Mouse (Mus musculus) spleen, adult 18-20 months (tissue): ENCODE results near the gene Rab11fip5.
A peak's percentile ranks its signal among the peaks of the same experiment; 100 is the strongest.

Experiments used
- DNase-seq, 2 experiments: peaks; one replicate each; pipeline ENCODE4 v3.0.0; 2022; ENCODE audit warnings: mixed read lengths in 2 of 2

The Rab11fip5 gene

DNA sequence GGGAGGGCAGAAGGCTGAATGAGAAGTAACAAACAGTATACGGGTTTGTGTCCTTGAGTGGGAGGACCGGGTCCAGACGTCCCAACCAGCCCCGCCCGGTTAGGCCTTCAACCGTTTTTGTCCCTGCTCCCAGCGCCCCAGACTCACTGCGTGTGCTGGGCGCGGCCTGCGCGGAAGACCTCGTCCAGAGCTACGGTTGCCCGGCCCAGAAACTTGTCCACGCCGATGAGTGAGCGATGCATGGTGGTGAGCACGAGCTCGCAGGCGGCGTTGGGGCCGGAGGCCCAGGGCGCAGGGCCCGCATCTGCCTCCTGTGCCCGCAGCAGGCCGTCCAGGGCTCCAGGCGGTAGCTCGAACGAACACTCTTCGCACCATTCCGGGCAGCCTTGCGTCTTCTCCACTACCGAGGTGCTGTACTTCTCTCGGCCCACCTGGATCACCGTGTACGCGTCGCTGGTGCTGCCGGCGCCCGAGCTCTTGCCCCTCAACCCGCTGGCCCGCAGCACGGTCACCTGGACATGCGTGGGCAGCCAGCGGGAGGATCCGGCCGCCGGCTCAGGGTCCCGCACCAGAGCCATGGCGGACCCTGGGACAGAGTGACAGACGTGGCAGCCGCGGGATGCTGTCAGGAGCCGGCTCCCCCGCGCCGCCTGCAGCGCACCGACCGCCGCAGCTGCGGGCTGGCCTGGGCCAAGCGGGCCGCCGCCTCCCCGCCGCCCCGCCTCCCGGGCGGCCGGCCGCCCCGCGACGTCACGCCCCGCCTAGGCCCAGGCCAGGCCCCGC lies at the start of gene Rab11fip5:
Gene Rab11fip5, minus strand, starts transcription at position 684 of the 783 bp plus-strand sequence.
- DNase-seq: no peak

DNA sequence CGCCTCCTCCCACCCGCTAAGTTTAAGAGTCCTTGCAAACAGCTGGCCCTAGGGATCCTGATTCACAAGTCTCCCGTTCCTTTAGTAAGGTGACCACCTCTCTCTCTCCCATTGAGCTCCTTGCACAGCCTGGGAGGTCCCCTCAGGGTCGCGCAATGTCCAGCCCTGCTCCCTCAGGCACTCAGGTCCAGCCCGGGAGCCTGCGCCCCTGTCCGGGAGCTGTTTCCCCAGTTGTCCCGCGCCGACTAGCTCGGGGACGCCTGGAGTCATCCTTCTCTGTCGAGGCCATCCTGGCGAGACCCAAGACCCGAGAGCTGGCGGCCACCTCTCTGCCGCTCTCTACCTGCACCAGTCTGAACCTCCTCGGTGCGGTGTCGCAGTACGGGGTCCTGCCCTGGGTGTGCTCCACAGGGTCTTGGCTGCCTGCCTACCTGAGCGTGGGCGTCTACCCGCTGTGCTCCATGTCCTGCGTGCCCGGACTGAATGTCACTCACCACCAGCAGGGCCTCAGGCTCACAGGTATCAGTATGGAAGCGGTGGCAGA lies 49.5 kb upstream of the Rab11fip5 start, which contains the start of gene Noto:
Gene Noto, plus strand, starts transcription at position 51 of the 544 bp plus-strand sequence.
- DNase-seq: no peak

DNA sequence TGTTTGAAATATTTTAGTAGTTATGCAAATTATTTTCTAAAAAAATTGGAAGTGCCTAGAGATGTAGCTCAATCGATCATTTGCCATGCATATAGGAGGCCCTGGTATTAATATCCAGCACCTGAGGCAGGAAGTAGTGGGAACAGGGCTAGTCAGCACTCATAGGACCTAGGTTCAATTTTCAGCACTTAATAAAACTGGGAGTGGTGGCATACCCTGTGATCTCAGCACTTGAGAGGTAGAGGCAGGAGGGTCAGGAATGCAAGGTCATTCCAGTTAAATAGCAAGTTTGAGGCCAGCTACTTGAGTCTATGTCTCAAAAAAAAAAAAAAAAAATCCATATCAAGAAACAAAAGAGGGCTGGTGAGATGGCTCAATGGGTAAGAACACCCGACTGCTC lies 44.7 kb upstream of the Rab11fip5 start:
- no peak for DNase-seq

DNA sequence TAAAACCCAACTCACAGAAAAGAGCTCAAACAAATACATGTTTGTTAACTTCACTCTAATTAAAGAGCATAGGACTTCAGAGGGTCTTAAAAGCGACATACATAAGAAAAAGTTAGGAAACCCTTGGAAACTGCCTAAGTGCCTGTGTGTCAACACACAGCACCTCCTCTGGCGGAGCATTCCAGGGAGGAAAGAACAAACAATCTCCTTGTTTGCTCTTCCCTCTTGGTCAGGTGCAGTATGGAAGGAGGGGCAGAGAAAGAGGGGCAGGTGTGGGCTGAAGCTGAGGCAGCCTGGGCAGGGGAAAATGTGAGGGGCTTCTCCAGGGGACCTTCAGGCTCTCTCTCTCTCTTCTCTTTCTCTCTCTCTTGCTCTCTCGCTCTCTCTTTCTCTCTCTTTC lies 41.4 kb upstream of the Rab11fip5 start:
- no peak for DNase-seq

DNA sequence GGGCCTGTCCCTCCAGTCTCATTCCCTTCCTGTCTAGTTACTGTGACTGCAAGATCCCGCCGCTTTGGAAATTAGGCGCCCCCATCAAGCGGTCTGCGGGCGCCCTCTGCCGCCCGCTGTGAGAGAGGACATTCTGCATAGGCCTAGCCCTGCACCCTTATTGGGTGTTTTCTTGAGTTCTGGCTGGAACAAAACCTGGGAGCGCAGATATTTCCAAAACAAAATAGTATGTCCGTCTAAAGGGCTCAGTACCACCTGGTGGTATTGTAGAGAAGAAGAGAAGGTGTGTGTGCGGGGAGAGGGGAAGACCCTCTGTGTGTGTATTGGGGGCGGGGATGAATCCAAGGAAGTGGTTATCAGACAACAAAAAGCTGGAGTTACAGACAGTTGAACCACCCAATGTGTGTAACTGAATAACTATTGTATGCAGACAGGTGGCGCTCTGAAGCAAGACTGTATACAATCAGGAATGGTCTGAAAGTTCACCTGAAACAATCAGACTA lies 36.4 kb upstream of the Rab11fip5 start:
- no peak for DNase-seq

DNA sequence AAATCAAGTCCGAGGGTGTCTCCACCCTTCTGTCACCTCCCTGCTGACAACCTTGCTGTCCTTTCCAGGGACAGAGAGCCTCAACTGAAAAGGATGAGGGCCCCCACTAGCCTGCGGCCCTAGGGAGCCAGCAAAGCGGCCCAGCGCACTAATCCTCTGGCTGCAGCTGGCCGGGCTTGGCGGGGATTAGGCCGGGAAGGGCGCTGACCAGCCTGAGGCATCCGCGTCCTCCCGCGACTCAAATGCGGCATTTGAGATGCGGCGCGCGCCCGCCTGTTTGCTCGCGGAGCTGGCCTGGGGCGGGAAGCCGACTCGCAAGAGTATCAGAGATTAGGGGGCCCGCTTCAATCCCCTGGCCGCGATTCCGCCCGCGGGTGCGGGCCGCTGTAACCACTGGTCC lies 34.6 kb upstream of the Rab11fip5 start:
- no peak for DNase-seq

DNA sequence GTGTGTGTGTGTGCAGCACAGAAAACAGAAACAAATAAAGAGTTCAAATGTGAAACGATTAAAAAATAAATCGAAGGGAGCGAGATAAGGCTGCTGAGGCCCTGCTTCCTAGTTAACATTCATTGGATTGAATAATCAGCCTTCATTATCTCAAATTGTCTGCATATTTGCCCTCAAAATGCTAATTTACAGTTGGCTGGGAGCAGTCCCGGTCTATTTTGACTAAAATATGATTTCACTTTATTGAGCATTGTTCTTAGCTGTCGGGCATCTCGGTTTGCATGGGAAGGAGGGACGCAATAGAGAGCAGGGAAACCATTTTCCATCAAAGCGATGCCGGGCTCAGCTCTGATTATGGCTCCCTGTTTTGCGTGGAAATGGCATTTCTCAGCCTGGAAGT lies 28.6 kb upstream of the Rab11fip5 start:
- DNase-seq: no peak

DNA sequence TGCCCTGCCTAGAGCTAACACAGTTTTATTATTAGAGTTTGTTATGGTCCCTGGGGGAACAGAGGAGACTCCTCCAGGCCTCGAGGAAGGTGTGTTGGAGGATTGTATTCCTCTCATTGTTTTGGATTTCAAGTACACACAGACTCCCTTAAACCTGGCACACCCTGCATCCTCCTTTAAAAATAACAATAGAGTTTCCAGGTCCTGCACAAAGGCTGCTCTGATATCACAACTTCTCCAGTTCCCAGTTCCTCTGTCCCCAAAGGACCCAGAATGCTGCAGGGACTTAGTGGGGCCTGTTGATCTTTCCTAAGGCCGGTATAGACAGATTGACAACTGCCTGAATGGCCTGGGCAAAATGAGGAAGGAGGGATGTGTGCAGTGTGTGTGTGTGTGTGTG lies 28.2 kb upstream of the Rab11fip5 start:
- no peak for DNase-seq

DNA sequence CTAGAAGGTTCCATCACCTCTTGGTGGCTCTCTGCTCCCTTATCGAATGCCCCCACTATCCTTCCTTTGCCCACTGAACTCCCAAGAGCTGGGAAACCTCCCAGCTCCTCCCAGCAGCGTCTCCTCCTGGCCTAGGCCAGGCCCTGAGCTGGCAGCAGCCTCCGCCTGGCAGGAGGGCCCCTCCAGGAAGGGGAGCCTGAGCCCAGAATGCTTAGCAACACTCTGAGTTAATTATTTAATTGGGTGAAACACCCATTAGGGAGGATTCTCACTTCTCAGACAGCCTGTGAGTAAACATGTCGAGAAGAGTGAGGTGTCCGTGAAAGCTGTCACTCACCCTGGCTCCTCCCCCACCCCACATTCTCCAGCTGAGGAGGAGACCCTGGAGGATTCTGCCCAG lies 25.3 kb upstream of the Rab11fip5 start:
- no peak for DNase-seq

DNA sequence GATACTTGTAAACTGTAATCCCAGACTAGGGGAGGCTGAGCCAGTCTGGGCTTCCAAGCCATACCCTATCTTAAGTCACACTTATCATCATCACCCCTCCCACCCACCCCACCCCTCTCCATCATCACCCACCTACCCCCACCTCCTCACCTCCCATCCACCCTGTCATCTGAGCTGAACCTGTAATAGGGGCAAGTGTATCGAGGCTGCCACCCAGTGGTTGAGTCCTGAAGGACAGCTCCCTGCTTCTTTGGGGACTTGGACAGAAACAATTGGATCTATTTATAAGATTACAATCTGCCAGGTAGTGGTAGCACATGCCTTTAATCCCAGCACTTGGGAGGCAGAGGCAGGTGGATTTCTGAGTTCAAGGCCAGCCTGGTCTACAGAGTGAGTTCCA lies 22.7 kb upstream of the Rab11fip5 start:
- peak in 1 of 2 experiments; percentile 42 for DNase-seq

DNA sequence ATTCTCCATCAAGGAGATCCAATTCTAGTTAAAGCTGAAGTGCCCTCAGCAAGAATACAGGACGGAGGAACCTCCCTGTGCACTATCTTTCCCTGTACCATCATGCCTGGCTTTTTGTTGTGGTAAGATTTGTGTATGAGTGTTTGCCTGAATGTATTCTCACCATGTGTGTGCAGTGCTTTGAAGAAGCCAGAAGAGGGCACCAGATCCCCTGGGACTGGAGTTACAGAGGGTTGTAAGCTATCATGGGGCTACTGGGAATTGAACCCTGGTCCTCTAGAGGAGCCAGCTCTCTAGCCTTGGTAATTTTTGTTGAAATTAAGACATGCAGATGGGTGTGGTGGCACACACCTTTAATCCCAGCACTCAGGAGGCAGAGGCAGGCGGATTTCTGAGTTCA lies 20.9 kb upstream of the Rab11fip5 start:
- no peak for DNase-seq

DNA sequence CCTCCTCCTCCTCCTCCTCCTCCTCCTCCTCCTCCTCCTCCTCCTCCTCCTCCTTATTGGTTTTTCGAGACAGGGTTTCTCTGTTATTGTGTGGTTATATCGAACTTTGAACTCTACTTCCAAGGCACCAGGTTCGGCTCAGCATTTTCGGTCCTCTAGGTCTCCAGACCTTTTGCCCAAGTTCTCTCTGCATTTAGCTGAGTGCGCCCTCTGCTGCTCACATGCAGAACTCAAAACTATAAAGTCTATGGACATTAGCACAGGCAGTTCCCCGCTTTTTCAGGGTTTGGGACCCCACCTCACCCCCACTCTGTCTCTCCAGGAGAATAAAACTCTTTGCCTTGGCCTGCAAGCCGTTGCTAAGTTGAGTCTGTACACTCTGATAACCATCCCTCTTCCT lies 17.4 kb upstream of the Rab11fip5 start:
- DNase-seq: peak; percentile 24 to 70

DNA sequence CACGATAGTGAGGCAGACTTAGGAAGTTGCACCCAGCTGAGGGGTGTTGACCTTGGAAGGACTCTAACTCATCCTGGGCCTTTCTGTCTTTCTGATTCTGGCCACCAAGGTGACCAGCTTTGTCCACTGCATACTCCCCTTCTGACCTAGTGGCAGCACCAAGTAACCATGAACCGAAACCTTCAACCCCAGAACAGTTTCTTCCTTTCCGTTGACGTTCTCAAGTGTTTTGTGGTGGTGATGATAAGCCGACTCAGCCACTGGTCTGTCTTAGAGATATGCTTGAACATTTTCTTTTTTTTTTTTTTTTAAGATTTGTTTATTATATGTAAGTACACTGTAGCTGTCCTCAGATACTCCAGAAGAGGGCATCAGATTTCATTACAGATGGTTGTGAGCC lies 14.2 kb upstream of the Rab11fip5 start:
- no peak for DNase-seq

DNA sequence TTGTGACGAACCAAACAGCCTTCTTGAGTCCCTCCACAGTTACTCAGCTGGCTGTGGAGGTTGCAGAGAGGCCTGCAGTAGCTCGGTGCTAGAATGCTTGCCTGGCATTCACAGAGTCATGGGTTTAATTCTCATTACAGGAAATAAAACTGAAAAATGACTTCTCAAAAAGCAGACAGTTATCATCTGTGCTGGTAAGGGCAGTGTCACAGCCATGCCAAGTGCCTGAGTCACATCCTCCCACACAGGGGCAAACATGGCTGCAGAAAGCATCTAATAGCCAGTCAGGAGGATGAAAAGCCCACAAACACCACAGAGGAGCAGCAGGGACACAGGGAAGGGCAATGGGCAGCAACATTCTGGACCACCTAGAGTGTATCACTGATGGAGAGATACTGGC lies 8.4 kb upstream of the Rab11fip5 start:
- DNase-seq: no peak

DNA sequence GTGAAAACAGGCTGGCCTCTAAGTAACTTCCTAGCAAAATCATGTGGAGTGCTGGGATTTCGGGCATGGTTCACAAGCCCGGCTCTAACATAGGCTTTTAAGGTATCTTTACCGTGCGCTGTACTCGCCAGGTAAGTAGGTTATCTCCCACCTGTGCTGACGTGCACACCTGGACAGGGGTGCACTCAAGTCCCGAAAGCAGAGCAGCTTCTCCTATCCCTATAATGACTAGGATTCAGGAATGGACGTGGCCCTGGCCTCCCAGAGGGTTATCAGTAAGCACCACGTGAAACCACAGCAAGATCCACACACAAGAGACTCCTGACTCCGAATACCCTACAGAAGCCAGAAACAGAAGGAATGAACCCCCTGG lies 7.2 kb upstream of the Rab11fip5 start:
- no peak for DNase-seq

DNA sequence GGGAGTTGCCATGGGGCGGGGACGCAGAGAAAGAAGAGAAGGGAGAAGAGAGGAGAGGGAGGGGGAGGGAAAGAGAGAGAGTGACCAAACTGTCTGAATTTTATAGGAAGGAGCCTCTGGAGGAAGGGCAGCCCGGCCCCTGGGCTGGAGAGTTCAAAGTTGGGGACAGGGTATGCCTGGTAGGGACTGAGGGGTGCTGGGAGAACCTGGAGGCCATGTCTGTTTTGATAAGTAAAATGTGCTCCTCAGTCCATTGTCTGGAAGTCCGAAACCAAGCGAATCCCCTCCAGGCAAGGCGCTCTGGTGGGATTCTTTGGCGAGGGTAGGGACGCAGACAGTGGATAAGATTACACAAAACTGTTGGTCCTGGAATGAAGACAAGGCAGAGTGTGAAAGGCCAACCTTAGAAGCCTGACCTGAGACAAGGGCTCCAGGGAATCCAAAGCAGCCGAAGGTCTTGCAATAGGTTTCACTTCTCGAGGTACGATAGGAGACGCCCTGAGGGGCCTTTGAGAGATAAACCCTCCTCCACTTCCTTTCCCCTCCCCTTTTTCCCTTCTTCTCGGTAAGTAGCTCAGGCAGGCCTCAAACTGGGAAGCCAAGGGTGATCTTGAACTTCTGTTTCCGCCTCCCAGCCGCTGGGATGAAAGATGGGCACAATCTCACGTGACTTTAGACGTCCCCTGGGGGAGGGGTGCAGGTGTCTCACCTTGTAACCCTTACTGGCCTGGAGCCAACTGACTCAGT lies 6.6 kb upstream of the Rab11fip5 start:
- no peak for DNase-seq

DNA sequence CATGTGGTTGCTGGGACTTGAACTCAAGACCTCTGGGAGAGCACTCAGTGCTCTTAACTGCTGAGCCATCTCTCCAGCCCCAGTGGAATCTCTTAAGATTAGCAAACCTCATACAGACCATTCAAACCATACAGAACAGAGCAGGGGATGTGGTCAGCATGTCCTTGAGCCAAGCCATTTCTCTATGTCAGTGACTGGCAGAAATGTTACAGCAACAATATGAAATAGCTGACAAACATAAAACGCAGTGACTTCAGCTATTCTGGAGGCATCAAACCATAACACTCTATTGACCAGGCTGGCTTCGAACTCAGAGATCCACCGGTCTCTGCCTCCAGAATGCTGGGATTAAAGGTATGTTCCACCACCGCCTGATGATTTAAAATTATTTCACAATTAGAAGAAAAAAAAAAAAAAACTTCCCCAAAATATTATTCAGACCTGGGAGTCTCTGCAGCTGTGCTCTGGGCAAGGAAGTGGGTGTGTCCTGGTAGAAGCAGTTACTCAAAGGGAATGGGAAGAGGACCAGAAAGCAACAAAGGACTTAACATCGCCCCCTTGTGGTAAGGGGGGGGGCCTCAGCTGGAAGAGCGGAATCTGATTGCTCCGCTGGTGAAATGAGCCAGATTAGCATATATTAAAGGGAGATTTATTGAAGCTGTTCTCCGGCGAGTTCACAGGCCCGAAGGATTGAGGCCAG lies 5.9 kb upstream of the Rab11fip5 start:
- peak; percentile 48 to 67 for DNase-seq

DNA sequence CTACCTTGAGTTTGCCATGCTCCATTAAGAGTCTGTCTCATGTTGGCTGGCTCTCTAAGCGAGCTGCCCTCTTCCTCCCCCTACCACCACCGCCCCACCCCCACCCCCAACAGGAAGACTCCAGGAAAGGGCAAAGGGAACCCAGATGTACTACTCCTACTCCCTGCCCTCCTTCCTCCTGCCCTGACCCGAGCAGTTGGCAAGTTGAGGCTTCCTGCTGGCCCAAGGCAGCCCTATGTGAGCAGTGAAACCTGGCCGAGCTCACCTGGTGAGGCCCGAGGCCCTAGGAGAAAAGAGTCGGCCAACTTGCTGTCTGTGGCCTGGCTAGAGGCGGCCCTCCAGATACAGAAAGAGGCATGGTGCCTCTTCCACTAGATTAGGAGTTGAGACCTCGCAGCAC lies 4.2 kb upstream of the Rab11fip5 start:
- DNase-seq: no peak

DNA sequence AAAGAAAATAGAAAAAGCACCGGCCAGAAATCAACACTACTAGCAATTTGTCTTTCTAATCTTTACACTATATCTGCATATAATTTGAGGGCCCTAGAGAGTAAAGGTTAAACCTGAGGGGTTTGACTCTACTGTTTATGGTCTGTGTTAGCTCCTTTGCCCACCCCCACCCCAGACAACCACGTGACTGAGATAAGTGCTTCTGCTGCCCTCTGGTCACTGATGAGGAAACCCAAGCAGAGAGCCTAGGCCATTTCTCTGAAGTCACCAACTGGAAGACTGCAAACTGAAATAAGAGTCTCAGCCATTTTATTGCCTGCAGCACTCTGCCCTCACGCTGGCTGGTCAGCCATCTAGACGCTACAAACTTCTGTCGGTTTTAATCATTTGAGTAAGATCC lies 3.4 kb upstream of the Rab11fip5 start:
- no peak for DNase-seq

DNA sequence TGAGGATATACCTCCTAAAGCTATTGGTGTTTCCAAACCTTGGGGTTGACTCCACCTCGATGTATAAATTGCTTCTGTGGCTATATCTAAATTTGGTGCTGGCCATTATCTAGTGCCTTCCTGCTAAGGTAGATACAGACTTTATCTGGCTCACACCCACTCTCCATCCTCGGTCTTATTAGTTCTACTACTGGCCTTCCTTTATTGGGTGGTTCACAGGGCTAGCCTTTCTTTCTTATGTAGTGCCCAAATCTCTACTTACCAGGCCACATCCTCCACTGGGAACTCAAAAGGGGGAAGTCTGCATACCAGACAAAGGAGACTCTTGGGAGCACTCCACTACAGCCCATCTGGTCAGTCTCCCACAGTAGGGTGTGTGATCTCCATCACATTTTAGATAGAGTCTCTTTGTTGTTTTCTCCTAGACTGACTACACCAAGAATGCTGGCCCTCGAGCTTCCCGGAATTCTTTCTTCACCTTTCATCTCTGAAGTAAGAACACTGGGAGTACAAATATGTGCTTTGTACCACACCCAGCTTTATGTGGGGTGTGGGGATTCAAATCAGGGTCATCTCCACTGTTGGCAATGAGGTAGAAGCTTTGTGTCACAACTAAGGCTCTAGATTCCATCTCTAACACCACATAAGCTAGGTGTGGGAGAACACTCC lies 2.8 kb upstream of the Rab11fip5 start:
- no peak for DNase-seq

DNA sequence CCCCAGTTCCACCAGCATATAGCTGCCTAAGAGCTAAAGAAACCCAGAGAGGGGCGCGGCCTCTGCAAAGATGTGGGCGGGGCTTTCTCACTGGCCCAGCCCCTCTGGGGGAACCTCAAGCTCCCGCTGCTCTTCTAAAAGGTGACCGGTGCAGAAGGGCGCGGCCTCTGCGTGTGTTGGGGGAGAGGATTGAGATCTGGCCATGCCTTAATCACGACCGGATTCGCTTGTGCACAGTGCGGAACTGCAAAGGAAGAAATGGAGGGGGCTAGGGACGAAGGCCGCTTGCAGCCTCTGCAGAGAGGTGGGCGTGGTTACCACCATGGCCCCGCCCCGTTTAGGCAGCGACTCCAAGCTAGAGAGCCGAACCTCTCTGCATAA lies 290 bp upstream of the Rab11fip5 start:
- DNase-seq: peak; percentile 92 to 98

DNA sequence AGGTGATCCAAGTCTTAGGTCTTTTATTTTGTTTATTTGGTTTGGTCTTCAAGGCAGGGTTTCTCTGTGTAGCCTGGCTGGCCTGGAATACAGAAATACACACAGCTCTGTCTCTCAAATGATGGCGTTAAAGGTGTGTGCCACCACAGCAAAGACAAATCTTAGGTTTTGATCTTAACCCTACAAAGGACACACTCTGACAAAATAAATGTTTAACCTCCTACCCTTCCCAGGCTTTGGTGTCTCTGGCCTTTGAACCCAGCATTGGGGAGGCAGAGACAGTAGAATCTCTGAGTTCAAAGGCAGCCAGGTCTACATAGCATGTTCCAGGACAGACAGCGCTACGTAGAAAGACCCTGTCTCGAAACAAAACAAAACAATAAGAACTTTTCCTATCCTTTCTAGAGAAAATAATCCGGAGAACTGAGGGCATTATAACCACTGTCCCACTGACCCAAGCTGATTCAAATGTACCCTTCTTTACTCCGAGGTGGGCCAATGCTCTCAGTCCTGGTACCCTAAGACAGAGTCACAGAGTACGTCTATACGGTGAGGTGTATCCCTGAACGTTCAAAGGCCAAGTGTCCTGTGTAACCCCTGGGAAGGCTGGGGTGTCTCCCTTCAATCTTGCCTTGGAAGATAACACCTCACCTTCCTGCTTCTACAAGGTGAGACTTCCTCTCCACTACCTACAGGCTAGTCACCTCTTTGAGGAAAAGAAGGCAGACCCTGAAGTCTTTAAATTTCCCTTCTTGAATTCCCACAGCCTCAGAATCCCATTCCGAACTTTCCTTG lies 1.2 kb downstream of the Rab11fip5 start:
- no peak for DNase-seq
